Mouse (Mus musculus) ovary, postnatal 36 days (tissue): ENCODE data around the gene Zkscan4.

Experiments
- DNase-seq: peaks from one replicate; pipeline ENCODE4 v3.0.0; 2022; ENCODE audit warnings: low spot score, mixed read lengths

Gene Zkscan4

GRCm38 (mm10) chr13:21530136-21530535 lies 51.4 kb downstream of the Zkscan4 start:
- no peak for DNase-seq

- DNase-seq: peak; percentile 88
These were observed 52.1 kb downstream of the Zkscan4 start, which contains the start of gene Zkscan8 for GRCm38 (mm10) chr13:21530781-21531201. Zkscan8 (minus strand) TSS chr13:21531120.
